Mouse (Mus musculus) retina, embryonic 14.5 days (tissue): Measurements from ENCODE around the gene Oas1g.
"Not testable (repeated sequence)": the region's sequence is repeated elsewhere in the genome, so short reads cannot be mapped to it uniquely, and the experiment has no call there.

Source experiments
- DNase-seq: peaks from one replicate; pipeline ENCODE4 v3.0.0-alpha.2; 2015; ENCODE audit warnings: low spot score

The Oas1g gene

DNA sequence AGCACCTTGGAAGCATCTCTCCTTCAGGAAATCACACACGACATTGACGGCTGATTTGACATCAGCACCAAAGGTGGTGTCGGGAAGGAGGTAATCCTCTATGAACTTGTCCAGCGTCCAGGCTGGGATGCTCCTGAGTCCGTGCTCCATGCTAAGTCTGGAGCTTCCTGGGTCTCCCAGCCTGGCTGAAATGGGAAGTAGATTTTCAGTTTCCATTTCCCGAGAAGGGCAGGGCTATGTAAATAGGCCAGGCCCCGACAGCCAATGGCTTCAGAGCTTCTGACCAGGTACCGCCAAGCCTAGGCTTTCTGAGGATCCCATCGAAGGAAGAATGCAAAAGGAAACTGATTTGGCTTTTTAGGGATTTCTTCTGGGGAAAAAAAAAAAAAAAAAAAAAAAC, at the start of gene Oas1g:
Gene Oas1g, minus strand, starts transcription at position 201 of the 400 bp plus-strand sequence.
- DNase-seq: not testable (repeated sequence)

DNA sequence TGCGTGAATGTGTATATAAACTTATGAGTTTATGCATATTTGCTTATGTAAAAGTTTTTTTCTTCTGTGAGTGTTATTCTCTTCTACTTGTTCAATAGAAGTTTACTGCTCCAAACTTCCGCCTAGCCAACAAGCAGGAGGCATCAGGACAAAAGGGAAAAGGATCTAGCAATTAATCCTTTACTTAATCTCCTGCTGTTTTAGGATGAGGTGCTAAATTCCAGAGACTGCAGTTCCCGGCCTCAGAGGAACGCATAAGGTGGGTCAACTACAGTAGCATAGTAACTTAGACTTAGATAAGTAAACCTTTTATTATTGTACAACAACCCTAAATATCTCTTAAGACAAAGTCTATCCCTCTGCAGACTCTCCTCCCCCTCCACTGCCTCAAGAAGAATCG, 46.6 kb upstream of the Oas1g start:
- no peak for DNase-seq

DNA sequence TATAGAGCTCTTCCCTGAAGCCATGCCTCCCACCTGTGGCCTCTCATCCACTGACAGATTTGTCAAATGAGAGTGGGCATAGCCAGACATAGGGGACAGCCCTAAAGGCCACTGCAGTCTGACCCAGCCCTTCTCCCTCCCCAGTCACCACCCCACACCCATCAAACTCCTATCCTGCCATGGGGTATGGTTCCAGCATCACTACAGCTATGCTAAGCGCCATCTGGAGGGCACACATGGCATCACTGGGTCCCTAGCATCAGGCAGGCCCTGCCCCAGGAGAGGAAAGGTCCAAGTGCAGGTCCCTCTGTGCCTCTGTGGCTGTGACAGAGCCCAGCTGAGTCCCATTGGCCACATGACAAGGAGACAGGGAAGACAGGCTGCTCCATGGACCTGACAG, 39.6 kb upstream of the Oas1g start:
- peak; percentile 43 for DNase-seq

DNA sequence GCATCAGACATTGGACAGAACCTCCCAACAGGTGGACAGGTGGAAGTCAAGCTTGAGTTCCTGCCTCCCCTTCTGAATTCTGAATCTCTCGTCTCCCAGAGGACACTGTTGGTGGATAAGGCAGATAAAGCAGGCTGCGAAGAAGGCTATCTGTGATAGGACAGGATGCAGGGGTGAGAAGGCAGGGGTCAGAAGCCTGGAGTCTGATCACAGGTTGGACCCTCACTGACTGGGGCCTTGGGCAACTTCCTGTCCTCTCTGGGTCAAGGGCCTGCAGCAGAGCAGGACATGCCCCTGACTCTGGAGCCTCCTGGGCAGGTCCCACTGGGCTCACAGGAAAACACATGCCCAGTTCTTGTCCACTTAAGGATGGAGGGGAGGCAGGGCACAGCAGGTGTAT, 38.9 kb upstream of the Oas1g start:
- not testable (repeated sequence) for DNase-seq

DNA sequence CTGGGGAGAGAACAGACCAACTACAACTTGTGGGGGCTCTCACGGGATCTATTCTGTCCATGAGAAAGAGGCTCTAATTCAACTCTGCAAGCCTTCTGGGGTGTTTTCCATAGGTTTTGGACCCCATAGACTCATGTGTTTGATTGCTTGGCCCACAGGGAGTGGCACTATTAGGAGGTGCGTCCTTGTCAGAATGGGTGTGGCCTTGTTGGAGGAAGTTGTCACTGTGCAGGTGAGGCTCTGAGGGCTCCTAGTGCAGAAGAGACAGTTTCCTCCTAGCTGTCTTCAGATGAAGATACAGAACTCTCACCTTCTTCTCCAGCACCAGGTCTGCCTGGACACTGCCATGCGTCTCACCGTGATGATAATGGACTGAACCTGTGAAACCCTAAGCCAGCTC, 37.1 kb upstream of the Oas1g start:
- DNase-seq: not testable (repeated sequence)

DNA sequence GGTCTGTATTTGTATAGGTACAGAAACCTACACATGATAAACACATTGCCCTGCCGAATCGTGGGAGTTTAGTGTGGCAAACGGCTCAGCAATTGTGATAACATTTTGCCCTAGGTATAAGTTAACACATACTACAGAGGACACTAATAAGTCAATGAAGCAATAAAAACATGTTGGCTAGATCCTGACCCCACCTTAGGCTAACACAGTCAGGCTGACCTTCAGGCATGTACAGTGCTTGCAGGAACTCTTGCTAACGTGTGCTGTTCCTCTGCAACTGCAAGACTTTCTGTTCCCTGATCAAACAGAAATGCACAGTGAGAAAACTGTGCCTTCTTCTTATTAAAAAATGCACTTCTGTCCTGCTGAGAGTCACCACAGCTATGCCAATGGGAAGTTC, 36.6 kb upstream of the Oas1g start:
- DNase-seq: no peak

DNA sequence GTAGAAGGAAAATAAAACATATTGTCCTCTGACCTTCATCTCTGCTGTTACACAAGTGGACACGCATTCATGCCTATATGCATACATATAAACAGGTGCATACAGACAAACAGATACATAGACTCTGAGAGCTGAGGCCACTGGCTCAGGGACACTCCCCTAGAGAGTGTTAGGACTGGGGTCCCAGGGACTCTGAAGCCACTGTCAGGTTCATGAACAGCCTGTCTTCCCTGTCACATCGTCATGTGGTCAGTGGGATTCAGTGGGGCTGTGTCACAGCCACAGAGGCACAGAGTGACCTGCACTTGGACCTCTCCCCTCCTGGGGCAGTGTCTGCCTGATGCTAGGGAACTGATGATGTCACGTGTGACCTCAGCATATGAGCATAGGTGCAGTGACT, 32.9 kb upstream of the Oas1g start:
- no peak for DNase-seq

DNA sequence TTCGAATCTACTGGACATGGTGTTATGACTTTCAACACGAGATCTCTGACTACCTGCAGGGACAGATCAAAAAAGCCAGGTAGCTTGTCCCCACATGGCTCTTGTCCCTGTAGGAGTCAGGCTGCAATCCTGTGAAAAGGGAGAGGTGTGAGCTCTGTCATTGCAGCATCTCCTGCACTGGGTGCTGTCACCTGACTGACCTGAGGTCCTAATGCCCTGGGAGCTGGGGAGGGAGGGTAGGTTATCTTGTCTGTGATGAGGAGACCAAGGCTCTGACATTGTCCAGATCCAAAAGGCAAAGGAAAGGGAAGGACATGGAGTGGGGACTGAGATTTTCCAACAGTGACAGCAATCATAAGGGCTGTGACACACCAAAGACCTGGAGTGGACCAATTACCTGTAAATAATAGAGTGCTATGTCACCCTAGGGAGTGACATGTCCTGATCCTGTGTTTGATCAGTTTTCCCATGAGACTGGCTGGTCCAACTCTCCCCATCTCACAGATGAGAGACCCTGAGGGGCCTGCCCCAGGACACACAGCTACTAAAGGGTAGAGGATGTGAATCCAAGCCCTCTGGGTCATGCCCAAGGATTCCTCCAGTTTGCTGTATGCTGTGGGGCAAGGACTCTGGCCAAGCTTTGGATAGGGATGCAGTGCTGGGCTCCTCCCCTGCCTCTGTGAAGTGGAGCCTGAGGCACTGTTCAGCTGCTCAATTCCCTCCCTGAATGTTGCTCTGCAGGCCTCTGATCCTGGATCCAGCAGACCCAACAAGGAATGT, 31.9 kb upstream of the Oas1g start:
- DNase-seq: not testable (repeated sequence)

DNA sequence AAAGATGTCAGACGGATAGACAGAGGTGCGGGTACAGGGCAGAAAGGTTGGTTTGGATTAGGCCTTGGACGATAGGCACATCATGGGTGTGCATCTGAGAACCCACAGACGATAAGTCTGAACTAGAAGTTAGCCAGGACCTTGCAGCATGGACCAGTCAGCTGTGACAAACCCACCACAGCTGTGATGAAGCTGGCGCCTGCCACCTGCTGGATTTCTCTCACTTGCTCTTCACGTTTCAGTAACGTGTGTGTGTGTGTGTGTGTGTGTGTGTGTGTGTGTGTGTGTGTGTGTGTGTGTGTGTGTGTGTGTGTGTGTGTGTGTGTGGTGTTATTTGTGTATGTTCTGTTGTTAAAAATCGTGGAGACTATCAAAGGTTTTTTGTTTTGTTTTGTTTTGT, 26.8 kb upstream of the Oas1g start, which contains the start of gene Oas1d:
Gene Oas1d, plus strand, starts transcription at position 333 of the 400 bp plus-strand sequence.
- DNase-seq: not testable (repeated sequence)

DNA sequence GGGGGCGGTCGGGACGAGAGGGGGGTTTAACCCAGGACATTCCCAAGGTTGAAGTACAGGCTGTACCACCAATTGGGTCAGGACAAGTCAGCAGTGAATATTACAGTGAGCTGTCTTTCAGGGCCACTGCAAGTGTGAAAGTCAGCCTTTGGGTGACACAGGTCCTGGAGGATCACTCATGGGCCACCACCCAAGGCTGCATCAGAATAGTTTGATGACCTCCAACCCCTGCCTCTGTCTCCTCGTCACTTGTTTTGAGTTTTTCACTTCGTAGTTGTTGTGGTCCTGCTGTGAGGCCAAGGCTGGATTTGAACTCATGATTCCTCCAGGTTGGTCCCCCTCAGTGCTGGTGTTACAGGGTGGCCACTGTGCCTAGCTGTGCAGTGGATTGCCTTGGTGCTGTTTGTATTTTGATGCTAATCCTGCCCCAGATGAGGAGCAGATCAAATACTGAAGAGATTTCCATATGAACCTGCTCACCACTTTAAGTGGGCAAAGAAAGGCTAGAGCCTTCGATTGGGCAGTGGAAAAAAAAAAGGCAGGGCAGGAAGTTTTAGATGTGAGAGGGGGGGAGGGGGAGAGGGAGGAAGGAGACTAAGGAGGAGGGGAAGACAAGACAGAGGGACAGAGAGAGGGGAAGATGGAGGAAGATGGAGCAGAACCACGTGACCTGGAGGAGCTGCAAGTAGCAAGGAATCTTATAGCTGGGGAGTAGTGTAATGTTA, 20.9 kb upstream of the Oas1g start:
- DNase-seq: no peak

DNA sequence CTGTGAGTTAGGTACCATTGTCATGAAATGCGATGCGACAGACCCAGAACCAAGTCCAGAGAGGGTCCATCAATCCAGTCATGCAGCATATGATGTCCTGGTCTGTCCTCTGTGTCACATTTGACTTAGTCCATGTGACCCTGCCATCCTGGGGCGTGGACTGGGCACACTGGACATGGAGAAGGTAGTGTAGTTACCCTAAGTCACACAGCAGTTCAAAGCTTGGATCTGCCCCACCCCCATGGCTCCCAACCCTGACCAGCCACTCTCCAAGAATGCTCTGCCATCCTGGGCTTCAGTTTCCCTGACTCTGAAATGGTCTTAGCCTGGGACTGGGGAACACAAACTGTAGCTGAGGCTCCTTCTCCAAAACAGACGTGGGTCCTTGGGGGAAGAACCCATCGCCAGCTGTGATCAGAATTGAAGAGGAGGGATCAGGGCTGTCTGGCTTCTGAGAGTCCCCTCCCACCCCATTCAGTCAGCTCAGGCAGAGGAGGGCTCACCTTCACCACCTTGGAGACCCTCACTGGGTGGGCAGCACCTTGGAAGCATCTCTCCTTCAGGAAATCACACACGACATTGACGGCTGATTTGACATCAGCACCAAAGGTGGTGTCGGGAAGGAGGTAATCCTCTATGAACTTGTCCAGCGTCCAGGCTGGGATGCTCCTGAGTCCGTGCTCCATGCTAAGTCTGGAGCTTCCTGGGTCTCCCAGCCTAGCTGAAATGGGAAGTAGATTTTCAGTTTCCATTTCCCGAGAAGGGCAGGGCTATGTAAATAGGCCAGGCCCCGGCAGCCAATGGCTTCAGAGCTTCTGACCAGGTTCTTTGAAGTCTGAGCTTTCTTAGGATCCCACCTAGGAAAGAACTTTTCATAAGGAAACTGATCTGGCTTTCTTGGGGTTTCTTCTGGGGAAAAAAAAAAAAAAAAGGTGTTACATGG, 19.6 kb upstream of the Oas1g start, which contains the start of gene Oas1a:
Gene Oas1a, minus strand, starts transcription at position 731 of the 943 bp plus-strand sequence.
- DNase-seq: not testable (repeated sequence)

DNA sequence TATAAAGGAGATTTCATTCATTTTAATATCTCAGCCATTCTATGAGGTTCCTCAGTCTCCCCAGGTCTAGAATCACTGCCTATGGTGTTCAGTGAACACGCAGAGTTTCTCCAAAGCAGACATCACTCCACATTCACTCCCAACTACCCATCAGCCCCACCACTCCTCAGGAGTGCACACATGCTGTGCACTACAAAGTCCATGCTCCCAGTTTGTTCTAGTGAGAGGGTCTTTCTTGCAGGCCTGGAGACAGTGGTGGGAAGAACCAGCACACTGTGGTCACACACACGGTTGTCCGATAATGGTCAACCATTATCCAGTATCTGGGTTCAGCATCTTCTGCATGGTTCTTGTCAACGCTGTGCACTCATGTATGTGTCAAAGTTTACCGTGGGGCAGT, 14.6 kb upstream of the Oas1g start:
- no peak for DNase-seq

DNA sequence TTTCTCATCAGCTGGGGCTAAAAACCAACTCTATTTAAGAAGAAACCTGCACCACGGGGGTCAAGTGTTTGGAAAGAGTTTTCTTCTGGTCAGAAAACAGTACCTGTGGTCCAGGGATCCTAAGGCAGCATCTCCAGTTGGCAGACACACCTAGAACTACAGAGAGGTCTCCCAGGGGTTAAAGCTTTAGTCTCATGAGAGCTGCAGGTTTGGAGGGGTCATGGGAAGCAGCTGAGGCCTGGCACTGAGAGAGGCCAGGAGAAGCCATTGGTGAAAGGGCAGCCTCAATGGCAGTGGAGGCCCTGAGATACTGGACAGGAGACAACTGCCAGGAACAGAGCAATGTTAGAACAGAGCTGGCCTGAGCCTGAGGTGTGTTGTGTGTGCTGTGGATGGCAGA, 13.3 kb upstream of the Oas1g start:
- no peak for DNase-seq

DNA sequence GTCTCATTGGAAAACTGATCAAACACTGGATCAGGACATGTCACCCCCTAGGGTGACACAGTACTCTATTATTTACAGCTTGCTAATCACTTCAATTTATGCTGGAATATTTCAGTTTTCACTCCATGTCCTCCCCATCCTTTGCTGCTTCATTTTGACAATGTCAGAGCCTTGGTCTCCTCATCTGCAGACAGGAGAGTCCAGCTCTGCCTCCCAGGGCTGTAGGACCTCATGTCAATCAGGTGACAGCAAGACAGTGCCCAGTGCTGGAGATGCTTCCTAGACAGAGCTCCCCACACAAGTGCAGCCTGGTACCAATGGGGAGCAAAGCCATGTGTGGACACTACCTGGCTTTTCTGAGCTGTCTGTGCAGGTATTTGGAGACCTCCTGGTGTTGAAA, 11.3 kb upstream of the Oas1g start:
- DNase-seq: no peak

DNA sequence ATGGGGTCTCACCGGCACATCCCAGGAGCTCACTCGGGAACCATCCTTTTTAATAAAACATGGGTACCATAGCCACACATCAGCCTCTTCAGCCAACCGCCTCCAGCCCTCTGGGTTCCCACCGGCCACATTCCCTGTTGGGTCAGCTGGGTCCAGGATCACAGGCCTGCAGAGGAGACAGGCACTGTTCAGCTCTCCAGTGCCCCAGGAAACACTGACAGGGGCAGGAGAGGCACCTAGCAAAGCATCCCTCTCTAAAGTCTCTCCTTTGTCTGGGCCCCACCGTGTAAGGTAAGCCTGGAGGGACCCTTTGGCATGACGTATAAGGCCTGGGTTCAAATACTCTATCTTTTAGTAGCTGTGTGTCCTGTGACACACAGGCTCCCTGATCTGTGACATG, 10.9 kb upstream of the Oas1g start:
- no peak for DNase-seq

DNA sequence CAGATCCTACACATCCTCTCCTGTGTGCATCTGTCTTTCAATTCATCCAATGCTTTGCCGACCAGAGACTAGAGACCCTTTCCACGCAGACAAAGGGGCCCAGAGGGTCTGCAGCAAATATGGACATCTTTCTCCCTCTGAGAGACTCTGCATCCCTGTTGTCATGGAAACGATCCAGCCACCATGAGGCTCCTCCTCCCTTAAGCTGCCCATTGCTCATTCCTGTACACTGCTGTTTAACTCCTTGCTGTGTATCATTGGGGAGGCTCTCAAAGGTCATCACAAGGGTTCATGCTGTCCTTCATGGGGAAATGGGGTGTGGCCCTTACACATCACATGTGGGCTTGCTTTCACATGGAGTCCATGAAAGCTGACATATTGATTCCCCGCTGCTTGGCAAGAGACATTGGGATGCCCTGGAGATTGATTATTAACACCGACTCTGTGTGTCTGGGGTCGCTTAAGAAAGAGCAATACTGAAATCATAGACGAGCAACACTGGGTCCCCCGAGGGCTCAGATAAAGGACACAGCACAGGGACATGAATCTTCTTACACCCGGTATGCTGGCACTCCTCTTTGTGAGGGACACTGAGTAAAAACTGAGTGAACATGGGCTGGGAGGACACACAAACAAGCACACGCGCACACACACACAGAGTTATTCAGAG, 8.0 kb upstream of the Oas1g start:
- no peak for DNase-seq

DNA sequence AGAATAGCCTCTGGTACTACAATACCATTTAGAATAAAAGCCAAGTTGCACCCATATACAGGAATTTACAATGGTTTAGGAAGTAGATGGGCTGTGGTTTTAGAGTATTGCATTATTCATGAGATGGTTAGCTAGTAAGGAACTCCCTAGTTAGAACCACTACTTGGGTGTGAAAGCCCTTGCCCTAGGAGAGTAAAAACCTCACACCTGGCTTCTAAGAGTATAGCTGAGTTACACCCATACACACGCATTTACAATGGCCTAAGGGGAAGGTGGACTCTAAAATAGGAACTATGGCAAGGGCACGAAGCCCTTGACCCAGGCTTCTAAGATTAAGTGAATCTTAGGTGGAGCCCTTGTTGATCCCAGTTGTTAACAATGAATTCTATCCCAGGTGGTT, 7.3 kb upstream of the Oas1g start:
- not testable (repeated sequence) for DNase-seq

DNA sequence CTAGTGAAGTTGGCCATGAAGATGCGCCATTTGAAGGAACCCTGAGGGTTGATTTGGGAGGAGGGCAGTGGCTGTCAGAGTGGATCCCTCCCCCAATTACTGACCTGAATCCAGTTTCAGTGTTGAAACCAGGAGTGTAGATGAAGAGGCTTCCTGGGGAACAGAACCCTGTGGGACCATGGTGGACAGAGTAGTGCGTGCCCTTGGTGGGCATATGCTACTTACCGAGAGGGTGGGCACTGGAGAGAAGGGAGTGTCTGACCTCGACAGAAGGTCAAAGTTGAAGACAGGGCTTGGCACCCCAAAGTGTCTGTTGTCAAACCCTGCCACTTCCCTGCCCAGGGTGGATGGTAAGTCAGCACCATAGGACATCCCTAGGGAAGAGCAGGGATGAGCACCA, 6.5 kb upstream of the Oas1g start:
- not testable (repeated sequence) for DNase-seq

DNA sequence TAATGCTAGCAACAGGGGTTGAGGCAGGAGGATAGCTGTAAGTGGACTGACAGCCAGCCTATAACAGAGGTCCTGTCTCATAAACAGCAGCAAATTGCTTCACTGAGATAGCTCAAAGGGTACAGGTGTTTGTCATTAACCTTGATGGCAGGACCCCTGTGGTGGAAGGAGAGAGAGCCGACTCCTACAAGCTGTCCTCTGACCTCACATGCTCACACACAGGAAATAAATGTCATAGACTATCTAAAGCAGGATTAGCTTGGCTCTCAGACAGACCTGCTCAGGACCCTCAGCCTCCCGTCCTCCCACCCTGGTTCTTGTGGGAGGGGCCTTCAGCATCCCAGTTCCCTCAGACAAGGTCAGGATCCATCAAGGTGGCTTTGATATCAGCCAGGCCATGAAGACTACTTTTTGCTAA, 4.8 kb upstream of the Oas1g start:
- no peak for DNase-seq

DNA sequence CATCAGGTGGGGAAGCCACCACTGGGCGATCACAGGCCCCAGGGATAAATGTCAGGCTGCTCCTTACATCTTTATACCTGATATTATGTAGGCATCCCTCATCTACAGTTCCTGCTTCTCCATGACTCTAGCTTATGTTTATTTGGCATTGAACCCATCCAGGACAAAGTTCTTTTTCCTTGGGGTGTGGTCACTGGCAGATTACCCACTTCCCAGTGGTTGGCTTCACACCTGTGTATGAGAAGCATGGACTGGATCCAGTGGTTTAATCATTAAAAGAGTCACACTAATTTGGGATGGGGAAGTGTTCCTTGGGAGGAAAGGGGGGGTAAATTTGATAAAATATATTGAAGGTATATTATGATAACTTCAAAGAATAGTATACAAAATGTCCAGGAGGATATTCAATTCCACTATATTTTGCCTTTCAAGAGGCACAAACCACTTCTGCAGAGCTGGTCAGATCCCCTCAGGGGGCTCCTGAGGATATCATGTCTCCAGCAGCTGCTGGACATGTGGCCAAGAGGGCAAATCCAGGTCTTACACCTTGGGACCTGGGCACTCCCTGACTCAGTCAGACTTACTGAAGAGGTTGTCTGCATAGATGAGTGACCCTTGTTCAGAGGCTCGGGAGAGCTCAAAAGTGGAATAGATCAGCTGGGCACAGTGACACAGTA, 4.3 kb upstream of the Oas1g start:
- DNase-seq: not testable (repeated sequence)

DNA sequence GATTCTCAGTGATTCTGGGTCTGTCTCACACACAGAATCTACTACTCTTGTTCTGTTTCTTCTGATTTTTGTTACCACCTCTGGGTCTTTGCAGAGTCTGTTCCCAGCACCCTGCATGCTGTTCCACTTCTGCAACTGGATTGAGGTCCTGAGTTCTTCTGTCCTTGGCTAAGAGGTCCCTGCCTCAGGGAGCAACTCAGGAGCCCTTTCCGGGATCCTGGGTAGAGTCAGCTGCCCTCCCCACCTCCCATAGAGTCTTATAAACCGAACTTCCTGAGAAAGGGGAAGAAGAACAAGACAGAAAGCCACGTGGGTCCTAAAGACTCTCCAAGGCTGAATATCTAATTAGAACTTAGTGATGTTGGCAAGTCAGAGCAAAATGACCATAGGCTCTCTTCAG, 3.6 kb upstream of the Oas1g start:
- no peak for DNase-seq
